Mouse (Mus musculus) kidney, adult 10 weeks (tissue): ENCODE measurements around the gene Vstm2b. TPM values are rescaled to one million over a fixed set of nuclear protein-coding genes. Genes with fewer than 3 reads are reported as not detected.

Experiments
- polyA plus RNA-seq: library from polyadenylated mRNA; stranded (reverse); fragments of 350-450 nt; fragmentation: Illumina TruSeq; extraction: RNeasy Lipid Tissue Mini Kit (QIAGEN cat#74804); gene quantifications from one replicate; pipeline ENCODE4 v1.2.3, GENCODE M21; 2014; ENCODE audit warnings: low read depth, low replicate concordance

The Vstm2b gene
- polyA plus RNA-seq, result not detected

GRCm38 (mm10) chr7:40898096-40898710 lies at the start of gene Vstm2b:
Vstm2b (plus strand) TSS chr7:40898328.

Other genes with a start within 250 kb of the Vstm2b start
- gene 4930433I11Rik, start 89.2 kb downstream of the Vstm2b start, polyA plus RNA-seq, result not detected
- not detected for gene Gm4884, start 134.4 kb downstream of the Vstm2b start, polyA plus RNA-seq